Mouse (Mus musculus) heart, embryonic 10.5 days (tissue): Measurements from ENCODE around the gene Patl2. TPM values are rescaled to one million over a fixed set of nuclear protein-coding genes. Genes with fewer than 3 reads are reported as not detected.

Experiments
- DNase-seq: peaks from one replicate; pipeline ENCODE4 v3.0.0-alpha.2; 2017; ENCODE audit warnings: low spot score
- H3K27ac ChIP-seq: fragments of 300-500 bp; sonication (generic); 2 replicates; pipeline ENCODE4 v1.5.1; 2016; ENCODE audit warnings: mild to moderate bottlenecking
- H3K27me3 ChIP-seq: fragments of 300-500 bp; sonication (generic); 2 replicates; pipeline ENCODE4 v1.6.1; 2016; ENCODE audit warnings: mild to moderate bottlenecking; ENCODE audit not compliant: poor library complexity, insufficient read depth, severe bottlenecking
- H3K36me3 ChIP-seq: fragments of 300-500 bp; sonication (generic); 2 replicates; pipeline ENCODE4 v1.6.1; 2016; ENCODE audit warnings: mild to moderate bottlenecking, moderate library complexity
- H3K4me1 ChIP-seq: fragments of 300-500 bp; sonication (generic); 2 replicates; pipeline ENCODE4 v1.6.1; 2016; ENCODE audit warnings: mild to moderate bottlenecking
- H3K4me3 ChIP-seq: fragments of 300-500 bp; sonication (generic); 2 replicates; pipeline ENCODE4 v1.5.1; 2016; ENCODE audit warnings: mild to moderate bottlenecking, moderate library complexity
- H3K9me3 ChIP-seq: fragments of 300-500 bp; sonication (generic); 2 replicates; pipeline ENCODE4 v1.6.1; 2016; ENCODE audit warnings: mild to moderate bottlenecking, moderate library complexity
- WGBS: fragments of 180-500 bp; shearing (Covaris S2); methylation state at CpG from one replicate; pipeline ENCODE4 v1.1.7; 2016; 5-methylcytosine and 5-hydroxymethylcytosine counted together
- polyA plus RNA-seq: library from polyadenylated mRNA; unstranded; fragments of >200 nt; fragmentation: Nextera tagmentation; extraction: Ambion mirVana; gene quantifications from 2 replicates; pipeline ENCODE4 v1.2.1, GENCODE M21; 2016

Patl2 gene
- polyA plus RNA-seq, 1 experiment from 2014 or later, result 0.05 TPM

DNA sequence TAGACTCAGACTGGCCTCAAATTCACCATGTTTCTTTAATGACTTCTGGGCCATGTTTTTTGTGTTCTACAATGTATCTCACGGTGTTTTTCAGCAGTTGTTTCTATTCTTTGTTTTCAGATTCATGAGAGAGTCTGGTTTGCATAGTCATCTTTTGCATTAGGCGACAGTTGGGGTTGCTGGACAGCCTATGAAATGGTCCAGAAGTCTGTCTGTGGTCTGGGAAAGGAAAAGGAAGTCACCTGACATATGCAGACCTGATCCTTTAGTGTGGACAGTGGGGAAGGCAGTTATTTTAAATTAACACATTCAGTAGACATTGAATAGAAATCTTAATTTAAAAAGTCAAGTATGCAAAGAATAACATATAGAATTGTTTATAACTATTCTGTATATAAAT lies 23.5 kb downstream of the Patl2 start:
- H3K36me3 ChIP-seq, result no peaks in the 10 kb centered on the region
- H3K4me3 ChIP-seq, result no peak overlapping the region
- H3K4me1 ChIP-seq, result peaks cover 19% of the 10 kb centered on the region
- no peak overlapping the region for H3K27ac ChIP-seq
- no peaks in the 10 kb centered on the region for H3K27me3 ChIP-seq
- no peaks in the 10 kb centered on the region for H3K9me3 ChIP-seq
- DNase-seq, result peak; percentile 13
- 79% methylated on average over 2 of the region's 2 CpGs for WGBS

GRCm38 (mm10) chr2:122161542-122161941 lies 24.4 kb downstream of the Patl2 start:
- DNase-seq, result peak; percentile 67
- Histone ChIP-seq H3K4me1 (peaks cover 19% of the 10 kb centered on the region), H3K27ac (peak overlapping the region; percentile 47; the same call in 1 of the 2 replicates), H3K9me3 (no peaks in the 10 kb centered on the region), H3K36me3 (no peaks in the 10 kb centered on the region), H3K4me3 (no peak overlapping the region), H3K27me3 (no peaks in the 10 kb centered on the region)
- 17% methylated on average over 4 of the region's 4 CpGs for WGBS

GRCm38 (mm10) chr2:122160680-122161079 lies 25.3 kb downstream of the Patl2 start, which contains the start of gene Trim69:
Trim69 (plus strand) TSS chr2:122160700.
- Histone ChIP-seq H3K36me3 (no peaks in the 10 kb centered on the region), H3K4me3 (no peak within 1 kb of the TSS), H3K4me1 (peaks cover 19% of the 10 kb centered on the region), H3K27me3 (no peaks in the 10 kb centered on the region), H3K9me3 (no peaks in the 10 kb centered on the region), H3K27ac (peak within 1 kb of the TSS; percentile 47; the same call in 1 of the 2 replicates)
- DNase-seq, result peak; percentile 91
- 42% methylated on average over 2 of the region's 2 CpGs for WGBS

DNA sequence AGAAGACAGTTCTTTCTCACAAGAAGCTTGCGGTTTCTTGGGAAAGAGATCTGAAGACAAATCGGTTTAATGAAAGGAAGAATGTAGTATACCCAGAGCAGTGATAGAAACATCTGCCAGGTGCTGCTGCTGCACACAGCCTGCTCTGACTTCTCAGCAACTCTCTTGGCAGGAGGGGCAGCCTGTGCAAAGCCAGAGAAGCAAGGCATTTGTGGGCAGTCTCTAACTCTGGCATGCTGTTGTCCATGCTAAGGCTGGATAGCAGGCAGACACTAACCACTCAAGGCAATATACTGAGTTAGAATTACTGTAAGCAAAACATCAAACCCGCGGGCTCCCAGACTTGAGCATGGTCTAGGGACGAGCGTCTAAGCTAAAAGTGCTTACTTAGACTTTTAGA lies 26.3 kb downstream of the Patl2 start:
- H3K4me3 ChIP-seq, result no peak overlapping the region
- no peaks in the 10 kb centered on the region for H3K9me3 ChIP-seq
- peaks cover 7% of the 10 kb centered on the region for H3K36me3 ChIP-seq
- no peaks in the 10 kb centered on the region for H3K27me3 ChIP-seq
- WGBS, result 80% methylated on average over 6 of the region's 6 CpGs
- H3K4me1 ChIP-seq, result peaks cover 19% of the 10 kb centered on the region
- no peak for DNase-seq
- no peak overlapping the region for H3K27ac ChIP-seq

DNA sequence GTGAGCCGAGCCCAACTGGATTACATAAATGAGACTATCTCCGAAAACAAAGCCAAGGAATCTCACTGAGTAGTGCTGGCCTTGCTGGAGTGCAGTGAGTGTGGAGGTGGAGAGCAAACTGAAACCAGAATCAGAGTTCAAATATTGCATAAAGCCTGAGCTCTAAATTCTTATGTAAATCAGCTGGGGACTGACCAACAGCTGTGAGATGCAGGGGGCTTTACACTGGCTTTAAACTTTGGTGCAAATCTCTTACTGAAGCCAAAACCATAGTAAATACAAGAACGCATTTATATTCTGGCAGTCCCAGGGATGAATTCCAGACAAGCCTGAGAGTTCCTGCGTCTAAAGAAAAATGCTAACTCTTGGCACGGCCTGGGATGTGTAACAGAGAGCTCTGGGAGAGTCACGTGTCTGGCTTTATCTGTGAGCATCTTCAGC lies 27.6 kb downstream of the Patl2 start:
- Histone ChIP-seq H3K27me3 (no peaks in the 10 kb centered on the region), H3K4me1 (peaks cover 19% of the 10 kb centered on the region), H3K9me3 (no peaks in the 10 kb centered on the region), H3K4me3 (no peak overlapping the region), H3K36me3 (peaks cover 12% of the 10 kb centered on the region), H3K27ac (no peak overlapping the region)
- DNase-seq, result no peak
- 37% methylated on average over 6 of the region's 6 CpGs for WGBS

GRCm38 (mm10) chr2:122157561-122157960 lies 28.4 kb downstream of the Patl2 start:
- no peak for DNase-seq
- Histone ChIP-seq H3K9me3 (no peaks in the 10 kb centered on the region), H3K4me1 (peaks cover 19% of the 10 kb centered on the region), H3K27me3 (no peaks in the 10 kb centered on the region), H3K4me3 (no peak overlapping the region), H3K36me3 (peaks cover 12% of the 10 kb centered on the region), H3K27ac (no peak overlapping the region)

DNA sequence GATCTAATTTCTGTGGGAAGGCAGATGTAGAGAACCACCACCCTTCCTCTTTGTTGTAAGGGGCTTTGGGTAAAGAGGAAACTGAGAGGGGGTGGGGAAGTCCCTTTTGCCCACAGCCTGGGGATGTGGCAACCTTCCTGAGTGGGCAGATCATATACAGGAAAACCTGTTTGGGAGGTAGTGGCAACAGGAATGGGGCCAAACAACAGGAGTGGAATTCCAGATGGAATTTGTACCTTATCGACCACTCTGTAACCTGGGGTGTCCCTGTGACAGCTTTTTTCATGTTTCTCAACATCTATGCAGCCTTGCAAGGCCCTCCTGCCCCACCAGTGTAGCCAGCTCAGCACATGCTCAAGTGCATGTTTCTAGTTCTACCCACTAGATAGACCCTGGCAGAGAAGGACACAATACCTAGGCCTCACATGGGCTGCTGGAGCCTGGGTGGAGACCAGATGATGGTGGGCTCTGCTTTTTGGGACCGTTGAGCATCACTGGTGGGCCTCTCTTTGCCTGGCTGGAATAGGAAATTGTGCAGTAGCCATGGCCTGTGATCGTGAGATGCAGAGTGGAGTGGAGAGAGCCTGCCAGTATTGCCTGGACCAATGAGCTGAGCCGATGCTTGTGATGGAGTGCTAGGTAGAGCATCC lies 29.8 kb downstream of the Patl2 start:
- Histone ChIP-seq H3K9me3 (no peaks in the 10 kb centered on the region), H3K27me3 (no peaks in the 10 kb centered on the region), H3K27ac (no peak overlapping the region), H3K4me3 (no peak overlapping the region), H3K36me3 (peaks cover 20% of the 10 kb centered on the region), H3K4me1 (peaks cover 12% of the 10 kb centered on the region)
- WGBS, result 85% methylated on average over 4 of the region's 4 CpGs
- no peak for DNase-seq

DNA sequence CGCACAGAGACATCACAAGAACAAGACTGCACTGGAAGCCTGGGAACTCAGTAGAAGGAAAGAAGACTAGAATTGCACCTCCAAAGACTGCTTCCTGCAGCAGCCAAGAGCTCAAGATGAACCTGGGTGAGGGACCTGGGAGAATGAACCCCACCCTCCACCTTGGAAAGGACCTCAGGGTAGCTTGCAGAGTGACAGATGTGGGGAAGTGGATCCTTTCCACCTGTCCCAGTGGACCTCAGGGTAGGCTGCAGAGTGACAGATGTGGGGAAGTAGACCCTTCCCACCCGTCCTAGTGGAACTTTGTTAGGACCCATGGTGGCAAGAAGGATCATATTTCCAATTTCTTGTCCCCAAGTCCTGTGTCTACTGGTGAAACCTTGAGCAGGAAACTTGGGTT lies 30.7 kb downstream of the Patl2 start:
- peaks cover 10% of the 10 kb centered on the region for H3K4me1 ChIP-seq
- peaks cover 22% of the 10 kb centered on the region for H3K36me3 ChIP-seq
- H3K9me3 ChIP-seq, result no peaks in the 10 kb centered on the region
- no peak overlapping the region for H3K27ac ChIP-seq
- H3K27me3 ChIP-seq, result no peaks in the 10 kb centered on the region
- no peak for DNase-seq
- H3K4me3 ChIP-seq, result no peak overlapping the region
- WGBS, result 81% methylated on average over 2 of the region's 2 CpGs

GRCm38 (mm10) chr2:122154479-122154878 lies 31.5 kb downstream of the Patl2 start:
- peaks cover 10% of the 10 kb centered on the region for H3K4me1 ChIP-seq
- no peak overlapping the region for H3K4me3 ChIP-seq
- H3K36me3 ChIP-seq, result peaks cover 22% of the 10 kb centered on the region
- DNase-seq, result no peak
- no peak overlapping the region for H3K27ac ChIP-seq
- H3K27me3 ChIP-seq, result no peaks in the 10 kb centered on the region
- no peaks in the 10 kb centered on the region for H3K9me3 ChIP-seq
- WGBS, result 87% methylated on average over 2 of the region's 2 CpGs

DNA sequence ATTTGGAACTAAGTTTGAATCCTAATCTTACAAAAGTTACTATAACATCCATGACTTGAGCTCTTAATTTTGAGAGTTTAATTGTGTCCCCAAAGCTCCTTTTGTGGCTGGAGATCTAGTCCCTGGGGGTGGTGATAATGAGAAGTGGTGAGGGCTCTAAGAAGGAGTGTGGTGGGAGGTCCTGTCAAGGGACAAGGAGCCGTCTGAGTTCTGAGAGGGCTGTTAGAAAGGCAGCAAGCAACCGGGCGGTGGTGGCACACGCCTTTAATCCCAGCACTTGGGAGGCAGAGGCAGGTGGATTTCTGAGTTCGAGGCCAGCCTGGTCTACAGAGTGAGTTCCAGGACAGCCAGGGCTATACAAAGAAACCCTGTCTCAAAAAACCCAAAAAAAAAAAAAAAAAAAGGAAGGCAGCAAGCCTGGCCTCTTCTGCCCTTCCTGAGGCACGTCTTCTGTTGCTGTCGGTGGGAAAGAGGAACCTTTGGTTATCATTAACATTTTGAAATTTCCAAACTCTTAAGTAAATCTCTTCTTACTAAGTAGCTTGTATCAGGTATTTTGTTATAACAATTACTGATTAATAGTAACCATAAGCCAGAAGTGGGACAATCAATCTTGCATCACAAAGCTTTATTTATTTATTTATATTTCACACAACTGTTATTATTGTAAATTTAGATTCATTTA lies 32.2 kb downstream of the Patl2 start:
- Histone ChIP-seq H3K36me3 (peaks cover 22% of the 10 kb centered on the region), H3K27ac (no peak overlapping the region), H3K4me3 (no peak overlapping the region), H3K9me3 (no peaks in the 10 kb centered on the region), H3K4me1 (peaks cover 8% of the 10 kb centered on the region), H3K27me3 (no peaks in the 10 kb centered on the region)
- no peak for DNase-seq
- 76% methylated on average over 7 of the region's 7 CpGs for WGBS

- DNase-seq, result no peak
- peaks cover 22% of the 10 kb centered on the region for H3K36me3 ChIP-seq
- H3K27ac ChIP-seq, result no peak overlapping the region
- no peak overlapping the region for H3K4me3 ChIP-seq
- 0 out of 2 replicates have a peak, but pooled peaks cover 3% of the 10 kb centered on the region for H3K4me1 ChIP-seq
- no peaks in the 10 kb centered on the region for H3K27me3 ChIP-seq
- H3K9me3 ChIP-seq, result no peaks in the 10 kb centered on the region
- 83% methylated on average over 3 of the region's 3 CpGs for WGBS
These were observed 33.1 kb downstream of the Patl2 start for GRCm38 (mm10) chr2:122152850-122153249.

DNA sequence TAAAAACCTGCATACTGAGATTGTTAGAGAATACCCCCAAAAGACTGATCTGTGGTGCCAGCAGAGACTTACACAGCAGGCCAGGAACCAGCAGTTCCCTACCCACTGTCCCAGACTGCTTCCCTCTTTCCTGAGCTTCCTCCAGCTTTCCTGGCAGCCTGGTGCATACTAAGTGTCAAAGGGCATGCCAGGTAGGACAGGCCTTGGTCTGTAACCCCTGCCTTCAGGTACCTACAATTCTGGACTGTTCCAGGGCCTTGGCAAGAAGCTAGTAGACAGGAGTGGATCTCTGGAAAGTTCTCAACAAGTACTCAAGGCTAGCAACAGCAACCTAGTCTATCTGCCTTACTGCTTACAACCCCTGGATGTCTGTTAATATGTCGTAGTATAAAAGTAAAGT lies 34.8 kb downstream of the Patl2 start:
- Histone ChIP-seq H3K4me3 (no peak overlapping the region), H3K36me3 (peaks cover 22% of the 10 kb centered on the region), H3K27ac (no peak overlapping the region), H3K9me3 (no peaks in the 10 kb centered on the region), H3K4me1 (peaks cover 10% of the 10 kb centered on the region), H3K27me3 (no peaks in the 10 kb centered on the region)
- DNase-seq, result no peak
- 88% methylated on average over 1 of the region's 1 CpGs for WGBS

DNA sequence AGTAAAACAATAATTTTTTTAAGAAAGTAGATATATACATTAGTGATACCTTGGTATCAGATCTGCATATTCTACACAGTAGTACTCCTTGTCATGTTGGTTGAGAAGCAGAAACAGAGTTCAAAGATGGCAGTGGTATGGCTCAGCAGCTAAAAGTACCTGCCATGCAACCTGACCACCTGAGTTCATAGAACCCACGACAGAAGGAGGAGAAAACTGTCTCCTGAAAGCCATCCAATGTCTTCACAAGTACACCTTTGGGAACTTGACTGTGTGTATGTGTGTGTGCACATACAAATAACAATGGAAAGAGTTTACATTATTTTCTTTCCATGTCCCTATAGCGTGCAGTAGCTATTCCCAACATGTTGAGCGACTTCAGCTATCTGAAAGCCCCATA lies 36.3 kb downstream of the Patl2 start:
- Histone ChIP-seq H3K4me1 (peaks cover 10% of the 10 kb centered on the region), H3K27me3 (no peaks in the 10 kb centered on the region), H3K4me3 (no peak overlapping the region), H3K36me3 (peaks cover 15% of the 10 kb centered on the region), H3K27ac (no peak overlapping the region), H3K9me3 (no peaks in the 10 kb centered on the region)
- 76% methylated on average over 3 of the region's 3 CpGs for WGBS
- DNase-seq, result no peak
